Mouse (Mus musculus) mature B cell (primary cell): ENCODE results near the gene Olfr561.

Experiments used
- in situ Hi-C: fragments of 300-500 bp; cut with MboI; formaldehyde crosslinking; loops from 2 replicates; pipeline ENCODE4 v1.14.3; 2019

Olfr561 gene

GRCm38 (mm10) chr7:102770921-102771320 is at the start of gene Olfr561:
Gene Olfr561 (plus strand): TSS chr7:102771221.
- in situ Hi-C loops: no loop called here

DNA sequence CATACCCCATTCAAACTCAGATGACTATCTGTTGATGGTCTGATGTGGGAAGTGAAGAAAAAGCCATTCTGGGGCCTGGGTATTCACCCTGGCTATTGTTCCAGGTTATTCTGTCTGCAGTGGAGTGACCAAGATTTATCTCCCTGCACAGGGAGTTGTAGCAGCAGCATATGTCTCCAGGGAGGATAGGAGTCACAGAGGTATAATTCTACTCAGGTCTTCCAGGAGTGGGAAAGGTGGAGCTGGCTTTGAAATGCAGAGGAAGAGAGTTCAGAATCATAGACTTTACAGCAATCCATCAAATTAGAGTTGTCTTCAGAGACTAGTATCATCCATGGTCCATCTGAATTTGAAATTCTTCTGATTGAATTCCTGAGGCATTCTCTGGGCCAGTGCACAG is 43.6 kb upstream of the Olfr561 start, which contains the start of gene Olfr559:
Gene Olfr559, minus strand, starts transcription at position 101 of the 400 bp plus-strand sequence.
- in situ Hi-C loops: no loop called here

- in situ Hi-C loops: no loop called here
Observed at GRCm38 (mm10) chr7:102733793-102734192, 37.2 kb upstream of the Olfr561 start.

GRCm38 (mm10) chr7:102737705-102738104 is 33.3 kb upstream of the Olfr561 start:
- in situ Hi-C loops: no loop called here

DNA sequence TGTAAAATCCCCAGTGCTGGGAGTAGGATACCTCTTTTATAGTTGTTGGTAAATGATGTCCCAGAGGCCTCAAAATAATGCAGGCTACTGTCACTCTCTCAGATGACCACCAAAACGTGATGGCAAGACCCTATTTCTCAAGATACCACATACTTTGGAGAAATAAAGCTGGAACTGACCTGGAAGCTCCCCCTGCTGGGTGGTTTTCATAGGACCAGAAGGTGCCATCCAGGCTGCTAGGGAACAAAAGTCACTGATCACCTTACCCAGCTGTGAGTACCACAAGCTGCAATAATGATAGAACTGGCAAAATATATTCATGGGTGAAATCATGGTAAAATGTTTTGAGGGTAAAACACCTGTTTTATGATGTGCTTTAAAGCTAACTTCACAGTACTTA is 18.9 kb upstream of the Olfr561 start:
- in situ Hi-C loops: no loop called here

DNA sequence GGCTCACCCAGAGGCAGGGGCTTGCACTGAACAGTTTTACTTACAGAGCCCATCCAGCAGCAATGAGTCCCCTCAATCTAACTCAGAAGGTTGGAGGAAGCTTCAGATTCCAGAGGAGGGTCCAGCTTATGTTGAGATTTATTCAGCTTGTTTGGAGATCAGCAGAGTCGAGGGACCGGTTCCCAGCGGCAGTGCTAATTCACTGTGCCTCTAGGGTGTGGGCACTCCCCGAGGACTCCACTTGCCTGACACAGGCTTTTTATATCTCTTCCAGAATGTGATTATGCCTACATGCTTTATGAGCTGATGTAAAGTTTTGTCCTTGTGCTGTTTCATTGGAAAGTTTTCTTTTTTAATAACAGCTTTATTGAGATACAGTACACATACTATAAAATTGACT is 11.8 kb upstream of the Olfr561 start, which contains the start of the genes Olfr560 and Olfr78:
Gene Olfr560, minus strand, starts transcription at position 101 of the 400 bp plus-strand sequence.
Gene Olfr78, minus strand, starts transcription at position 206 of the 400 bp plus-strand sequence.
- in situ Hi-C loops: no loop called here

- in situ Hi-C loops: no loop called here
Observed at GRCm38 (mm10) chr7:102803180-102803579, 32.2 kb downstream of the Olfr561 start, which contains the start of gene Olfr564. Gene Olfr564 (plus strand): TSS chr7:102803480.
